Mouse (Mus musculus): Measurements from ENCODE around the gene Kcnq1. TPM values are rescaled to one million over a fixed set of nuclear protein-coding genes. Genes with fewer than 3 reads are reported as not detected.

Gene Kcnq1
- polyA plus RNA-seq, 1 experiment from 2014 or later = 6.5 TPM

- peak overlapping the region; percentile 47 for H3K9ac ChIP-seq
- WGBS = 5% methylated on average over 53 of the region's 53 CpGs
- no peaks in the 10 kb centered on the region for H3K9me3 ChIP-seq (replicated peaks)
- peak overlapping the region; percentile 41 for H3K4me3 ChIP-seq (replicated peaks)
- peak overlapping the region; percentile 80 for H3K4me2 ChIP-seq
- H3K27ac ChIP-seq = peak overlapping the region; percentile 15; the same call in 1 of the 2 replicates
- ATAC-seq (replicated peaks; ENCODE audit: low FRiP score) = peak; percentile 75
- H3K36me3 ChIP-seq = no peaks in the 10 kb centered on the region
- peaks cover 52% of the 10 kb centered on the region for H3K27me3 ChIP-seq
- H3K4me1 ChIP-seq = peaks cover 21% of the 10 kb centered on the region
Observed at GRCm38 (mm10) chr7:143445651-143446460, 339.7 kb downstream of the Kcnq1 start.

- no peak overlapping the region for H3K27ac ChIP-seq
- 76% methylated on average over 2 of the region's 2 CpGs for WGBS
- no peak overlapping the region for H3K4me2 ChIP-seq
- no peak overlapping the region for H3K9ac ChIP-seq
- no peaks in the 10 kb centered on the region for H3K9me3 ChIP-seq (replicated peaks)
- peaks cover 21% of the 10 kb centered on the region for H3K4me1 ChIP-seq
- H3K27me3 ChIP-seq = peaks cover 52% of the 10 kb centered on the region
- H3K4me3 ChIP-seq (replicated peaks) = no peak overlapping the region
- no peak for ATAC-seq (replicated peaks; ENCODE audit: low FRiP score)
- no peaks in the 10 kb centered on the region for H3K36me3 ChIP-seq
Observed at GRCm38 (mm10) chr7:143447130-143447529, 341.0 kb downstream of the Kcnq1 start.

GRCm38 (mm10) chr7:143458963-143459331, 352.8 kb downstream of the Kcnq1 start:
- peak overlapping the region; percentile 57 for H3K4me3 ChIP-seq (replicated peaks)
- peaks cover 30% of the 10 kb centered on the region for H3K9me3 ChIP-seq (replicated peaks)
- H3K4me1 ChIP-seq = peaks cover 21% of the 10 kb centered on the region
- 26% methylated on average over 37 of the region's 38 CpGs for WGBS
- peak overlapping the region; percentile 62 for H3K9ac ChIP-seq
- no peaks in the 10 kb centered on the region for H3K36me3 ChIP-seq
- 0 out of 2 replicates have a peak, but pooled peaks have one; percentile 0 for ATAC-seq (replicated peaks; ENCODE audit: low FRiP score)
- peak overlapping the region; percentile 55 for H3K27ac ChIP-seq
- H3K27me3 ChIP-seq = 0 out of 2 replicates have a peak, but pooled peaks cover 7% of the 10 kb centered on the region
- H3K4me2 ChIP-seq = peak overlapping the region; percentile 63

- ATAC-seq (replicated peaks; ENCODE audit: low FRiP score) = 0 out of 2 replicates have a peak, but pooled peaks have one; percentile 4
- peak overlapping the region; percentile 63 for H3K4me2 ChIP-seq
- peaks cover 30% of the 10 kb centered on the region for H3K9me3 ChIP-seq (replicated peaks)
- peaks cover 27% of the 10 kb centered on the region for H3K4me1 ChIP-seq
- peak overlapping the region; percentile 57 for H3K4me3 ChIP-seq (replicated peaks)
- H3K36me3 ChIP-seq = no peaks in the 10 kb centered on the region
- H3K9ac ChIP-seq = peak overlapping the region; percentile 62
- peak overlapping the region; percentile 55 for H3K27ac ChIP-seq
- 0 out of 2 replicates have a peak, but pooled peaks cover 7% of the 10 kb centered on the region for H3K27me3 ChIP-seq
- WGBS = 31% methylated on average over 97 of the region's 100 CpGs
Observed at GRCm38 (mm10) chr7:143459332-143460211, 353.4 kb downstream of the Kcnq1 start.

- Histone ChIP-seq H3K9me3 (replicated peaks) (peaks cover 30% of the 10 kb centered on the region), H3K4me1 (peaks cover 34% of the 10 kb centered on the region), H3K27me3 (0 out of 2 replicates have a peak, but pooled peaks cover 7% of the 10 kb centered on the region), H3K4me2 (peak overlapping the region; percentile 63), H3K27ac (peak overlapping the region; percentile 55), H3K4me3 (replicated peaks) (peak overlapping the region; percentile 57), H3K36me3 (no peaks in the 10 kb centered on the region), H3K9ac (peak overlapping the region; percentile 62)
- 31% methylated on average over 60 of the region's 60 CpGs for WGBS
- no peak for ATAC-seq (replicated peaks; ENCODE audit: low FRiP score)
Observed at GRCm38 (mm10) chr7:143460217-143460834, 354.2 kb downstream of the Kcnq1 start.

- Histone ChIP-seq H3K4me3 (replicated peaks) (peak within 1 kb of the TSS; percentile 57), H3K36me3 (no peaks in the 10 kb centered on the region), H3K9ac (peak within 1 kb of the TSS; percentile 62), H3K4me1 (peaks cover 38% of the 10 kb centered on the region), H3K4me2 (peak within 1 kb of the TSS; percentile 63), H3K27me3 (0 out of 2 replicates have a peak, but pooled peaks cover 8% of the 10 kb centered on the region), H3K9me3 (replicated peaks) (peaks cover 30% of the 10 kb centered on the region), H3K27ac (peak within 1 kb of the TSS; percentile 62)
- 30% methylated on average over 29 of the region's 48 CpGs for WGBS
- peak; percentile 86 for ATAC-seq (replicated peaks; ENCODE audit: low FRiP score)
Observed at GRCm38 (mm10) chr7:143460874-143461273, 354.7 kb downstream of the Kcnq1 start, which contains the start of gene Cdkn1c. Cdkn1c (minus strand) TSS chr7:143461050.

GRCm38 (mm10) chr7:143461294-143461870, 355.2 kb downstream of the Kcnq1 start:
- Histone ChIP-seq H3K4me1 (peaks cover 43% of the 10 kb centered on the region), H3K27ac (peak overlapping the region; percentile 62)
- peak; percentile 42 for ATAC-seq (replicated peaks; ENCODE audit: low FRiP score)

GRCm38 (mm10) chr7:143461920-143462319, 355.8 kb downstream of the Kcnq1 start:
- Histone ChIP-seq H3K27me3 (0 out of 2 replicates have a peak, but pooled peaks cover 12% of the 10 kb centered on the region), H3K9ac (0 out of 2 replicates have a peak overlapping the region, but pooled peaks have one; percentile 12), H3K4me3 (replicated peaks) (no peak overlapping the region), H3K9me3 (replicated peaks) (peaks cover 30% of the 10 kb centered on the region), H3K36me3 (no peaks in the 10 kb centered on the region), H3K4me1 (peaks cover 44% of the 10 kb centered on the region), H3K27ac (peak overlapping the region; percentile 62; the same call in 1 of the 2 replicates), H3K4me2 (peak overlapping the region; percentile 63; the same call in 1 of the 2 replicates)
- 44% methylated on average over 11 of the region's 11 CpGs for WGBS
- no peak for ATAC-seq (replicated peaks; ENCODE audit: low FRiP score)

More at GRCm38 (mm10) chr7:143461294-143461870, 355.2 kb downstream of the Kcnq1 start:
- Histone ChIP-seq H3K36me3 (no peaks in the 10 kb centered on the region), H3K4me2 (peak overlapping the region; percentile 63), H3K4me3 (replicated peaks) (peak overlapping the region; percentile 57), H3K27me3 (0 out of 2 replicates have a peak, but pooled peaks cover 12% of the 10 kb centered on the region), H3K9me3 (replicated peaks) (peaks cover 30% of the 10 kb centered on the region), H3K9ac (0 out of 2 replicates have a peak overlapping the region, but pooled peaks have one; percentile 12)
- 38% methylated on average over 23 of the region's 32 CpGs for WGBS

GRCm38 (mm10) chr7:143462516-143462915, 356.4 kb downstream of the Kcnq1 start:
- peaks cover 30% of the 10 kb centered on the region for H3K9me3 ChIP-seq (replicated peaks)
- ATAC-seq (replicated peaks; ENCODE audit: low FRiP score) = no peak
- H3K27me3 ChIP-seq = 0 out of 2 replicates have a peak, but pooled peaks cover 12% of the 10 kb centered on the region
- no peak overlapping the region for H3K27ac ChIP-seq
- 79% methylated on average over 5 of the region's 5 CpGs for WGBS
- no peak overlapping the region for H3K4me2 ChIP-seq
- H3K36me3 ChIP-seq = no peaks in the 10 kb centered on the region
- H3K9ac ChIP-seq = no peak overlapping the region
- peaks cover 45% of the 10 kb centered on the region for H3K4me1 ChIP-seq
- H3K4me3 ChIP-seq (replicated peaks) = no peak overlapping the region

- peaks cover 27% of the 10 kb centered on the region for H3K9me3 ChIP-seq (replicated peaks)
- no peak for ATAC-seq (replicated peaks; ENCODE audit: low FRiP score)
- H3K36me3 ChIP-seq = no peaks in the 10 kb centered on the region
- H3K4me3 ChIP-seq (replicated peaks) = no peak overlapping the region
- peak overlapping the region; percentile 59 for H3K27ac ChIP-seq
- 36% methylated on average over 11 of the region's 11 CpGs for WGBS
- peaks cover 50% of the 10 kb centered on the region for H3K4me1 ChIP-seq
- H3K27me3 ChIP-seq = 0 out of 2 replicates have a peak, but pooled peaks cover 10% of the 10 kb centered on the region
- no peak overlapping the region for H3K9ac ChIP-seq
- peak overlapping the region; percentile 32; the same call in 1 of the 2 replicates for H3K4me2 ChIP-seq
Observed at GRCm38 (mm10) chr7:143463865-143464415, 357.8 kb downstream of the Kcnq1 start.
